Mouse (Mus musculus) small intestine, adult 2 months (tissue): ENCODE data around the gene Gm43191.

Experiments
- CTCF ChIP-seq: fragments of 200-500 bp; IDR thresholded peaks from 2 replicates; pipeline ENCODE4 v1.5.1; 2012; ENCODE audit warnings: low read depth, mild to moderate bottlenecking, control low read depth, inconsistent platforms, low read length, moderate library complexity, mixed read lengths; ENCODE audit not compliant: insufficient replicate concordance, insufficient read length; ENCODE audit errors: extremely low read depth
- POLR2A ChIP-seq: fragments of 200-500 bp; IDR thresholded peaks from 2 replicates; pipeline ENCODE4 v1.6.1; 2012; ENCODE audit warnings: low read depth, mild to moderate bottlenecking, control low read depth, inconsistent platforms, low read length, moderate library complexity

- TF ChIP-seq CTCF (no peak), POLR2A (no peak)
Observed at GRCm38 (mm10) chr3:116653278-116653945, 27.6 kb downstream of the Gm43191 start.
